Mouse (Mus musculus) heart, postnatal 14 days (tissue): ENCODE data around the gene Cacul1. TPM values are rescaled to one million over a fixed set of nuclear protein-coding genes. Genes with fewer than 3 reads are reported as not detected.

Source experiments
- DNase-seq, 2 experiments: peaks; one replicate each; pipeline ENCODE4 v3.0.0; 2021 to 2022
- intact Hi-C: fragments of 180-260 bp; cut with DNase I; formaldehyde crosslinking; loops from one replicate; pipeline ENCODE4 v1.15.1; 2025
- microRNA-seq, 2 experiments: library from miRNA; unstranded; fragments of <30 nt; microRNA quantifications; one replicate each; pipeline ENCODE4 v1.2.0; 2021 to 2022
- total RNA-seq, 2 experiments: library from RNA; stranded (reverse); gene quantifications; 2 replicates each; pipeline ENCODE4 v1.2.3; 2021

Gene Cacul1
- total RNA-seq, 2 experiments from 2014 or later: 24.8 to 28.0 TPM

DNA sequence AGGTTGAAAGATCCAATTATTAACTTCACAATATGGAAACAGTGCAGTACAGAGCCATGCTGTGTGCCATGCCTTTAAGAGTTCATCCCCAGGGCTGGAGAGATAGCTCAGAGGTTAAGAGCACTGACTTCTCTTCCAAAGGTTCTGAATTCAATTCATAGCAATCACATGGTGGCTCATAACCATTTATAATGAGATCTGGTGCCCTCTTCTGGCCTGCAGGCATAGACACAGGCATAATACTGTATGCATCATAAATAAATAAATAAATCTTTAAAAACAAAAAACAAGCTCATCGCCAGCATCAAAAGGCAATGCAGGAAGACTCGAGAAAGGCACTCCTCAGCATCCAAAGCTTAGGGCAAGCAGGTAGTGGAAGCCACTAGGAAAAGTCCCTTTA, 37.5 kb downstream of the Cacul1 start:
- DNase-seq: no peak
- intact Hi-C loops: no loop called here

DNA sequence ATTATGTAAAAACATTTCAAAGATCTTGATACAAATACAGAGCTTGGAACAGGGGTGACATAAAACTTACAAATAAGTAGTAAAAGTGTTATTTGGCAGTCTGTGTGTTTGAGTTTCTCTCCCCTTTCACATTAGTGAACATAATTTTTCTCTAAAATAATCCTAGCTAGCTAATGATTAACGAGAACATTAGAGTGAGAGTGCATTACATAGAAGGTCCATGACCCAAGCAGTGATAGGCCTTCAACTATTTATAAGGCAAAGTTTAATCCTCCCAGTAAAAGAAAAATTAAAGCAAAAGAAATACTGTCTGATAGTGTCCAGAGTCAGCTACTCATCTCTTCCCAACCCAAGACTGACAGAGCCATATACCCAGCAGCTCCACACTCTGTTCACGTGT, 48.9 kb downstream of the Cacul1 start:
- no peak for DNase-seq
- intact Hi-C loops: no loop called here

DNA sequence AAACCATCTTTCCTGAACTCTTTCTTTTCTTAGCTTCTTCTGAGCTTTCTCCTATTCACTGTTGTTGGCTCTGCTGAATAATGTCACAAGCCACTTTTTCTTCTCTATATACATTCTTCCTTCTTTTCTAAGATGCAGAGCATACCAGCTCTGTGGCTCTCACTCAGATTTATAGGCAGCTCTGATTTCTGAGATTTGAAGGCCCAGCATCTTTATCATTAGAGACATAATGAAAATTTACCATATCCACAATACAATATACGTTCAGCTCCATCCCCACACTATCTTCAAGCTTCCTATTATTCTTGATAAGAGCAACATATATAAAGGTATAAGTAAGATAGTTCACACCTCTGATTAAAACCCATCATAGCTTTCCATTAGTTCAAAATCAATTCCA, 50.7 kb downstream of the Cacul1 start:
- no peak for DNase-seq
- intact Hi-C loops: no loop called here

DNA sequence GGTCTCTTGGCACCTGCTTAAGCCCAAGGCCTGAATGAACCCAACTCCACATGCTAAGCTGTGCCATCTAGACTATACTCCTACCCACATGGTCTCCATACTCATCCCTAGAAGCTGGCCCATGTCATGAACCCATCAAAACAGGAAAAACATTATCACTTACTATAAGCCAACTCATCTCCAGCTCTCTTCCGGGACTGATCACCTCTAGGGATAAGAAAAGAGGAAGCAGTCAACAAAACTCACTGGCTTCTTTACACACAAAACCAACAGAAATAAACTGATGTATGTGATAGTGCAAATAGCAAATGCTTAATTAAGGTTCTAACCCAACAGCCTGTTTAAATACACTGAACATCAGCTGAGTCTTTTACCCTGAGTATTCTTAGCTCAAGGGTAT, 51.5 kb downstream of the Cacul1 start:
- intact Hi-C loops: no loop called here
- DNase-seq: no peak

DNA sequence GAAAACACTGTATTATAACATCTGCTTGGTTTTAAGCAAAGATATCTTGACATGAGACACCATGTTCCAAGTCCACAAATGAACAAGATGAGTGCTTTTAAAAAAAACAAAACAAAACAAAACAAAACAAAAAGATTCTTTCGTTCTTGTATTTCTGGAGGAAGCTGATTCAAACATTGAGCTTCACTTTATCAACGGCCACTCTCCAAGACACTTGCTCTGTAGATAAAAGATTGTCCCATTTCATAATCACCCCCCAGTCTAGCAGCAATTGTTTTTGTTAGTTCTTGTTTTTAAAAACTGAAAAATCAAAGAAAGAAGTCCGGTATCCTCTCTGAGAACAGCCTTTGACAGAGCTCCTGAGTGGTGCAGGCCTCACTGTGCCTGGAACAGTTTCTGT, 52.2 kb downstream of the Cacul1 start:
- intact Hi-C loops: no loop called here
- no peak for DNase-seq

DNA sequence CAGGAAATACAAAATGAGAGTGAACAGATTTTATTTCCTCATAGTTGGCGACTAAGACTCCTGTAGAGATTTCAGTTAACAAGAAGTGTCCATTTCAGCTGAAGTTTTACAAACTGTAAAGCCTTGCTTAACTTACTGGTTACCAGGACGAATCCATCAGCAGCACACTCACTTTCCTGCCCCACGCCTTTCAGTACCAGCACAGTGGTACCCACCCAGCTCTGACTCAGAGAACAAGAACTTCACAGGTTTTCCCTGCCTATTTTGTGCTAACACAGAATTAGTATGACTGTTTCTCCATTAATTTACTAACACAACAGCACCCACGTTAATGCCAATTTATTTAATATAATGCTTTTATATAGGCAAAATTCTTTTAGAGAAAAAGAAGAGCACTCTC, 53.9 kb downstream of the Cacul1 start:
- intact Hi-C loops: no loop called here
- DNase-seq: no peak

DNA sequence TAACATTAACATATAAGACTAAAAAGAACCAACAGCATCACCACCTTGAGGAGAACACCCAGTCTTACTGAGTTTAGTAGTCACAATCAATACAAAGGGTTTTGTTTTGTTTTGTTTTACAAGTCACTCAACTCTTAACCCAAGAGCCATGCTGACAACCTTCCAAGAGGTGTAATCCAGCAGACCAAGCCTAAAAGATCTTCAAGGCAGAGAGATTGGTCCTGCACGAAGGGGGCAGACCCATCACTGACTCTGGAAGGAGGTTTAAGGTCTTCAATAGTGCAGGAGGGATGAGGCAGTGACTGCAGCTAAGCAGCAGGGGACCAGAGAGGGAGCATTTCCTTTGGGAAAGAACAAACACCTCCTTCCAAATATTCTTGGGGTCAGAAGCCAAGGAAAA, 55.7 kb downstream of the Cacul1 start:
- intact Hi-C loops: no loop called here
- DNase-seq: no peak

DNA sequence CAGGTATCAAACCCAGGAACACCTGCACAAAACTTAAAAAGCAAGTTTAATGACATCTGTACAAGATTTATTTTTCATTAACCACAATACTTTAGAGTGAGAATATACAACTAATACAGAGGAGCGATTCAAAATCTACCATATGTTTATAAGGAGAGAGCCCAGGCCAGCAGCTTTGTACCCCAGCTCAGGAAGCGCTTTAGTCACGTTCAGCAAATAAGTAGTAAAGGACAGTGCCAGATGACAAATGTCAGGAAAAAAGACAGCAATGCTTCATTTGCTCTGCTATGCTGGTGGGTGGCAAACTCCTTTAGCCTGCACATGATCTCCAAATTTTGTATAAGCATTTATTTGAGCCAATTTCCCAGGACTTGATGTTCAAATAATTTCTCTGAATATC, 56.1 kb downstream of the Cacul1 start:
- intact Hi-C loops: no loop called here
- no peak for DNase-seq

DNA sequence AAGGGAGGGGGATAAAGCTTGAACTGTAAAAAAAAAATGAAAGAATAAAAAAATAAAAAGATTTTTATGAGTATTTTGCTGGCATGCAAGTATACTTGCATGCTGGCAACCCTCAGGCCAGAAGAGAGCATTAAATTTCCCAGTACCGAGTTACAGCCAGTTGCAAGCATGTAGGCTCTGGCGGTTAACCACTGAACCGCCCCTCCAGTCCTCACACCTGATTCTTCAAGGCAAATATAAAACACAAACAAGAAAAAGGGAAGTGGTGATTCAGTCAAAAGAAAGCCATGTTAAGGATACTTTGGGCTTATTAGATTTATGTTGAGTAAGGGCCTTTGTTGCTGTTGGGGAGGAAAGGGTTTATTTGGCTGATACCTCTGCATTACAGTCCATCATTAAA, 60.7 kb downstream of the Cacul1 start:
- intact Hi-C loops: no loop called here

DNA sequence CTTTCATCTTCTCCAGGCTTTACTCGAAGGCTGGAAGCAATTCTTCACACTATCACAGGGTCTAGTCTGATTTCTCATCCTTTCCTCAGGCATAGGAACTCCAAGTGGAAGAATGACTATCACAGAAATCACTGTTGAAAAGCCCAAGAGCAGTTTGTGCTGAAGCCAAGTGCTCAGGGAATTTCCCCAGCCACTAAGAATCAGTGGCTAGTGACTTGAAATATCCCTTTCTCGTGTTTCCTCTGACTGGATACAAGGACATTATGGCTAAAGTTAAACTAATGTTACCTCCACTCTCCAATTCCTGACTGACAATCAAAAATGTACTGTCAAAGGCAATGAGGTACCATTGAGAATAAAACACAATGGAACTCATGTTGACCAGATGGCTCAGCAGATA, 65.8 kb downstream of the Cacul1 start:
- no peak for DNase-seq
- intact Hi-C loops: no loop called here

More for the DNA sequence above, 60.7 kb downstream of the Cacul1 start:
- DNase-seq: no peak

DNA sequence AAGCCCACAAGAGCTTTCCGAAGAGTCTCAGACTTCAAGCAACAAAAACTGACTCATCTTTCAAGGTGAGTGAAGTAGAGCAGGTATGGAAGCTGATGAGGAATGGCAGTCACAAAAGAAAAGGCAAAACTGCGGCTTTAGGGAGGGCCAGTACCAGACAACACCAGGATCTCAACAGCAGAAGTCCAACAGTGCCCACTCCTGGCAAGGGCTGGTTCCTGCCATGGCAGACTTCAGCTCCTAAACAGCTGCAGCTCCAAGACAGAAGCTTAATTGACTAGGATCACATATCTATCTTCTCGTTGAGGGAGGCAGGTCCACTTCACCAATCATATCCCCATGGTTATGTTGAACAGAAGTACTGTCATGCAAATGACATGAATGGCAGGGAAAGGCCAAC, 67.4 kb downstream of the Cacul1 start:
- intact Hi-C loops: no loop called here
- DNase-seq: no peak

DNA sequence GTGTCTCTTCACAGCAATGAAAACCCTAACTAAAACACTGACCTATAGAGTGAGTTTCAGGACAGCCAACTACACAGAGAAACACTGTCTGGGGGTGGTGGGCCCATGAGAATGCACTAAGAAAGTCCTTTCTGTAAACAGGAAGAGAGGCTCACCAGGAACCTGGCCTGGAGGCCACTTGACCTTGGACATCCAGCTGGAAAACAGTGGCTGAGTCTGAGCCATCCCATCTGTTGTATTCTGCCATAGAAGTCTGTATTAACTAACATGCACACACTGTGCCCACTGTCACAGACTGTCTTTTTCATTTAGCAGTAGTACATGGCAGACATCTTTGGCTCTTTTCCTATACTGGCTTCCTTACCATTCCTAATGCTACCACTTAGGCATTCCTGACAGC, 80.6 kb downstream of the Cacul1 start:
- intact Hi-C loops: no loop called here
- DNase-seq: no peak

DNA sequence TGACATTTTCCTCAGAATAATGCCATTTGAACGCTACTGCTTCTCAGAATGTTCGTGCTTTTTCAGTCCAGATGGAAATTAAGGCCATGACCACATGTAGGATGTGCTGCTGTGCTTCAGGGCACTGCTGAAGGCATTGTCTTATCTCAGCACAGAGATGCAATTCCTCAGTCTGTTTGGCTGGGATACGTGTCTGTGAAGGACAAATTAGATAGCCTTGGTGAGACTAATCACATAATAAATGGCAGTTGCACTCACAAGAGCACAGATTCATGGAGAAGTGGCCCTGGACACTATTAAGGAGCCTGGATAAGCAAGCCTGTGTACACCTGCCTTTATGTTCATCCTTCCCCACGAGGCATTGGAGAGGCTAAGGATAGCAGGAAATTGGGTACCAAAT, 83.7 kb downstream of the Cacul1 start:
- intact Hi-C loops: no loop called here
- no peak for DNase-seq

DNA sequence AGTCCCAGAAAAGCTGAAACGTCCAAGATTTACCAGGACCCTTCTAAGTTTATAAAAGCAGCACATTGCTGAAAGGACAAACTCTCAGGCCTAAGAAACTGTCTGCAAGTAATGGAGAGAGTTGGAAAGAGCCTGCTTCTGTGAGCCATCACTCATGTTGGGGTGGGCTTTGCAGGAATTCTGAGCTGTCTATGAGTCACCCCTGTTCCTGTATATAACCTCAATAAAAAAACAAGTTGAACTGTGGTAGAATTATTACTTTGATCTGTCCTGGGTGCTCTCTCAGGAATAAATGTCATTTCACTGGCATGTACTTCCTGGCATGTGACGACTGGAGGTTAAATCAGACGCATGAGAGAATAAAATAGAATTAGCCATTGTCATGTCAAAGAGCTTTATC, 85.1 kb downstream of the Cacul1 start:
- DNase-seq: no peak
- intact Hi-C loops: no loop called here

DNA sequence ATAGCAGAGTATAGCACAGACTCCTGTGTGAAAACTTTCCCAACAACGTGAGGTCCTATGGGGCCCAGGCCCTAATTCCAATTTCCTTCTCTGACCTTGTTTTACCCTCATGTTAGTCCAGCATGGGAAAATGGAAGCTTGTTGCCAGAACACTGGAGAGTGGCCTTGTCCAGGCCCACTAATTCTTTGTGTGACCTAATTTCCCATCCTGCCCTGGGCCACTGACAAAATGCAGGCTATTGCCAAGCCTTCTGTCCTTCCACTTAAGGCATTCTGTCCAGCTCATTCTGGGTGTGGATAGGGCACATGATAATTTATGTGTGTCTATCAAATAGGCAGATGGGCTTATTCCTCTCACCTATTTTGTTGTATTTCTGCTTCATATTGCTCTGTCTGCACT, 91.3 kb downstream of the Cacul1 start:
- intact Hi-C loops: no loop called here
- no peak for DNase-seq

DNA sequence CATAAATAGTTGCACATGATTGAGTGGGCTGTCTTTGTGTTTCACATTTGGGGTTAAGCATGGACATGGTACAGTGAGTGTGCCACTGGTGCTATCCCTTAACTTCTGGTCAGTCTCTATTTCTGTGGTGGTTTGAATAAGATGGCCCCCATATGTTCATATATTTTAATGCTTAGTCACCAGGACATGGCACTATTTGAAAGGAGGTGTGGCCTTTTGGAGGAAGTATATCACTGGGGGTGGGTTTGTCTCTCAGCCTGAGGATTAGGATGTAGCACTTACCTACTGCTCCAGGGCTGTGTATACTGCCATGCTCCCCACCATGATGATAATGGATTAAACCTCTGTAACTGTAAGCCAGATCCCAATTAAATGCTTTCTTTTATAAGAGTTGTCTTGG, 95.6 kb downstream of the Cacul1 start:
- intact Hi-C loops: no loop called here
- DNase-seq: no peak

DNA sequence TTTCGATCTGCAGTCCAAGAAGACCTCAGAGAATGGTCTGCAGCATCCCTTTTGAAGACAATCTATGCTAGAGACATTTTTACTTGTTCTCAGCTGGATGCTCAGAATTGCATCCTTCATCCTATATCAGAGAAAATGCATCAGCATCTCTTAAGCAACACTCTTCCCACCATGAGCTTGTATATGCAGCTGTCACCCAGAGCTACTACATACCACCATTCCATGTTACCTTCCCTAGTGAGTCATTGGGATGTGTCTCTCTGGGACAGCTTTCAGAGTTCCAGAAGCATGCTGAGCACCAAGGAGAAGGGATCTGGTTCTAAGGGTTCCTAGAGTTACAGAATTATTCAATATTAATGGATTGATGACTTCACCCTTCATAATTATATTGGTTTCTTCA, 102.0 kb downstream of the Cacul1 start:
- intact Hi-C loops: no loop called here
- DNase-seq: no peak

DNA sequence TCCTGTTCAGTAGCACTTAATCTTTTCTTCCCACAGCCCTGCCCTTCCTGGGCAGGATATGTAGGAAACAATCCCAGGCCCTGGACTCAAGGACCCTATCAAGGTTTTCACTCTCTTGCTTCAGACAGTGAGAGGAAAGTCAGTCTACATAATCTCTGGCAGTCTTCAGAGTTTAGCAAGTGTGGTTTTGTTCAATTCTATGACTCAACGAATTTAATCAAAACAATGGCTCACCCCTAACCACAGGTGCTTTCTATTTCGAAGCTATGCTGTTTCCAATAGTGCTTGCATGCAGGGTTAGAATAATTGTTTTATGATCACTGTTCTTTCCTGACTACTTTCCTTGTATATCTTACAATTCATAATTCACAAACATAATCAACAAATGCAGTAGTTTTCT, 103.0 kb downstream of the Cacul1 start:
- intact Hi-C loops: no loop called here
- no peak for DNase-seq

Small RNA genes within 50 kb of the gene (microRNA-seq; reads per million reads assigned to microRNA genes)
- gene Gm25238: 0 reads per million in 2 experiments

Other genes starting within 250 kb of the Cacul1 start
- not detected for gene Prlhr, start 112.7 kb downstream of the Cacul1 start, total RNA-seq
- under 1 TPM; 0.29 to 0.41 TPM for gene Nanos1, start 175.0 kb upstream of the Cacul1 start, total RNA-seq
- 100 to 1,000 TPM; 103 to 108 TPM for gene Eif3a, start 209.6 kb upstream of the Cacul1 start, total RNA-seq
- 10 to 100 TPM; 15.4 to 16.9 TPM for gene Fam45a, start 230.6 kb upstream of the Cacul1 start, total RNA-seq